Mouse (Mus musculus): Measurements from ENCODE around the gene Sirt3. TPM values are rescaled to one million over a fixed set of nuclear protein-coding genes. Genes with fewer than 3 reads are reported as not detected.
A peak's percentile ranks its signal among the peaks of the same experiment; 100 is the strongest.

Gene Sirt3
- polyA plus RNA-seq (2015; fragmentation: Nextera tagmentation; extraction: Ambion mirVana): 42.3 and 46.8 TPM in 2 replicates

DNA sequence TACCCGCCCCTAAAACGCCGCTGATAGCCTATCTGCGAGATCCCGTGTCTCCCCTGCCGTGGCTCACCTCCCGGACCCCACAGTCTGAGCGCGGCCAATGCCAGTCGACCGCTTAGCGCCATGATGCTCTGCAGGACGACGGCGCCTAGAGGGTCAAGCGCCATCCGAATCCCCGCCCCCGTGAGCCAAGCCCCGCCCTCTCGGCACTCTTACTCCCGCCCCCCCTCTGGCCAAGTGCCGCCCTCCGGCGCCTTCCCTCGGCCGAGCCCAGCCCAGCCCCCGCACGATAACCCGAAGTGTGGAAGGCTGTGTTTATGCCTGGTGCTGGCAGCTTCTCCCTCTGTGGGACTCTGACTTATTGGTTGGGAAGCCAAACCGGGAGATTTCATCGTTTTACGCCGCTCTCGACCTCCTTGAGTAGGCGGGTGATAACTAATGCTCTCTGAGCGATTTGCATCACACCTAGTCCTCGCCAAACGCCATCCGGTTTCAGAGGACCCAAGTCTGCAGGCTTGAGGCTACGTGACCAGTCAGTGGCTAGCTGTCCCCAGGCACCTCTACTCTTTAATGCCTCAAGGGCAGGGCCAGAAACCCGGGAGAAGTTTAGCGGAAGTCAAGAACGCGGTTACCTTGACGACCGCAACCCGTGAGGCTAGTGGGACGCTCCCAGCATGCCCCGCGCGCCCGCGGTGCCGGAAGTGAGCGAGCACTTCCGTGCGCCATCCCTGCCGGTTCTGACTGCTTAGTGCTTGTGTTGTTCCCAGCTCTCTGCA lies at the start of gene Sirt3, which contains the start of gene Psmd13:
Sirt3 (minus strand) TSS at position 614 of the 773 bp plus-strand sequence.
Psmd13 (plus strand) TSS at position 273 of the 773 bp plus-strand sequence.
- Histone ChIP-seq H3K36me3 (peaks cover 35% of the 10 kb centered on the region), H3K4me2 (peak within 1 kb of the TSS; percentile 69), H3K27ac (replicated peaks) (peak within 1 kb of the TSS; percentile 86), H3K9me3 (no peaks in the 10 kb centered on the region), H3K27me3 (no peaks in the 10 kb centered on the region), H3K4me1 (replicated peaks) (peaks cover 26% of the 10 kb centered on the region), H3K9ac (peak within 1 kb of the TSS; percentile 93), H3K4me3 (peak within 1 kb of the TSS; percentile 91)
- peak; percentile 98 for ATAC-seq (ENCODE audit: low read depth)
- WGBS: under 1% methylated on average over 59 of the region's 59 CpGs

DNA sequence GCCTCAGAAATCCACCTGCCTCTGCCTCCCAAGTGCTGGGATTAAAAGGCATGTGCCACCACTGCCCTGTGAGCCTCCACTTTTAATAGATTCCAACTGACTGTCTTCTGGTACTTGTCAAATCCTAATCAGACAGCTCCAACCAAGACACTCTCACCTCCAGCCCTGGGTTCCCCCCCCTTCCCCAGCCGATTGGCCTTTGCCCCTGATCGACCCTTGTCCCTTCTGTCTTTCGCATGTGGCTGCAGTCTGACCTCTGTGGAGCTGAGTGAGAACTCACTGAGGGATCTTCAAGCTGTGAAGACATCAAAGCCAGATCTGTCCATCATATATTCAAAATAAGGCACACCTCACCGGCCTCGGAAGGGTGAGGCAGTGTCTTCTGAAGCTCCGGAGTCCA lies 45.1 kb upstream of the Sirt3 start:
- H3K27me3 ChIP-seq: peaks cover 40% of the 10 kb centered on the region
- no peaks in the 10 kb centered on the region for H3K36me3 ChIP-seq
- no peak overlapping the region for H3K4me2 ChIP-seq
- no peak for ATAC-seq (ENCODE audit: low read depth)
- no peak overlapping the region for H3K4me3 ChIP-seq
- no peak overlapping the region for H3K9ac ChIP-seq
- H3K27ac ChIP-seq (replicated peaks): no peak overlapping the region
- peaks cover 14% of the 10 kb centered on the region for H3K4me1 ChIP-seq (replicated peaks)
- H3K9me3 ChIP-seq: no peaks in the 10 kb centered on the region
- WGBS: 90% methylated on average over 6 of the region's 6 CpGs

DNA sequence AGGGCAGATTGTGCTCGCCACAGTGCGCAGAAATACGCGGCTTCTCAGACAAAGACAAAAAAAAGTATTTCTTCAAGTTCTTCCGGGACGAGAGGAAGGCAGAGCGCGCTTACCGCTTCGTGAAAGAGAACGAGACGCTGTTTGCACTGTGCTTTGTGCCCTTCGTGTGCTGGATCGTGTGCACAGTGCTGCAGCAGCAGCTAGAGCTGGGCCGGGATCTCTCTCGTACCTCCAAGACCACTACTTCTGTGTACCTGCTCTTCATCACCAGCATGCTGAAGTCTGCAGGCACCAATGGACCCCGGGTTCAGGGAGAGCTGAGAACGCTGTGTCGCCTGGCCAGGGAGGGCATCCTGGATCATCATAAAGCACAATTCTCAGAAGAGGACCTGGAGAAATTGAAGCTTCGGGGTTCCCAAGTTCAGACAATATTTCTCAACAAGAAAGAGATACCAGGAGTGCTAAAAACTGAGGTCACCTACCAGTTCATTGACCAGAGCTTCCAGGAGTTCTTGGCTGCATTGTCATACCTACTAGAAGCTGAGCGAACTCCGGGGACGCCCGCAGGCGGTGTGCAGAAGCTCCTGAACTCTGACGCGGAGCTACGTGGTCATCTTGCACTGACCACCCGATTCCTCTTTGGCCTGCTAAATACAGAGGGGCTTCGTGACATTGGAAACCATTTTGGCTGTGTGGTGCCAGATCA lies 41.1 kb upstream of the Sirt3 start:
- H3K27ac ChIP-seq (replicated peaks): no peak overlapping the region
- H3K36me3 ChIP-seq: no peaks in the 10 kb centered on the region
- peaks cover 20% of the 10 kb centered on the region for H3K4me1 ChIP-seq (replicated peaks)
- H3K27me3 ChIP-seq: peaks cover 76% of the 10 kb centered on the region
- peak overlapping the region; percentile 85 for H3K4me2 ChIP-seq
- peak; percentile 40; the same call in 1 of the 2 replicates for ATAC-seq (ENCODE audit: low read depth)
- peak overlapping the region; percentile 58 for H3K9ac ChIP-seq
- WGBS: 22% methylated on average over 30 of the region's 30 CpGs
- no peaks in the 10 kb centered on the region for H3K9me3 ChIP-seq
- peak overlapping the region; percentile 43 for H3K4me3 ChIP-seq

DNA sequence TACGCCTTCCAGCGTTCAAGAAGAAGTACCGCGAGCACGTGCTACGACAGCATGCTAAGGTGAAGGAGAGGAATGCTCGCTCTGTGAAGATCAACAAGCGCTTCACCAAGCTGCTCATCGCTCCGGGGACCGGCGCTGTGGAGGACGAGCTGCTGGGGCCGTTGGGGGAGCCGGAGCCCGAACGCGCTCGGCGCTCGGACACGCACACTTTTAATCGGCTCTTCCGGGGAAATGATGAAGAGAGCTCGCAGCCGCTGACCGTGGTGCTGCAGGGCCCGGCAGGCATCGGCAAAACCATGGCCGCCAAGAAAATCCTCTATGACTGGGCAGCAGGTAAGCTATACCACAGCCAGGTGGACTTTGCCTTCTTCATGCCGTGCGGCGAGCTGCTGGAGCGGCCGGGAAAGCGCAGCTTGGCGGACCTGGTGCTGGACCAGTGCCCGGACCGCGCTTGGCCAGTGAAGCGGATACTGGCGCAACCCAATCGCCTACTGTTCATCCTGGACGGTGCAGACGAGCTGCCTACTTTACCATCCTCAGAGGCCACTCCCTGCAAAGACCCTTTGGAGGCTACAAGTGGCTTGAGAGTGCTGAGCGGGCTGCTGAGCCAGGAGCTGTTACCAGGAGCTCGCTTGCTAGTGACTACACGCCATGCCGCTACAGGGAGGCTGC lies 40.4 kb upstream of the Sirt3 start:
- no peaks in the 10 kb centered on the region for H3K36me3 ChIP-seq
- peaks cover 80% of the 10 kb centered on the region for H3K27me3 ChIP-seq
- WGBS: under 1% methylated on average over 49 of the region's 49 CpGs
- peaks cover 20% of the 10 kb centered on the region for H3K4me1 ChIP-seq (replicated peaks)
- H3K9me3 ChIP-seq: no peaks in the 10 kb centered on the region
- peak overlapping the region; percentile 85 for H3K4me2 ChIP-seq
- no peak overlapping the region for H3K27ac ChIP-seq (replicated peaks)
- peak overlapping the region; percentile 58 for H3K9ac ChIP-seq
- H3K4me3 ChIP-seq: peak overlapping the region; percentile 43
- peak; percentile 71; the same call in 1 of the 2 replicates for ATAC-seq (ENCODE audit: low read depth)

DNA sequence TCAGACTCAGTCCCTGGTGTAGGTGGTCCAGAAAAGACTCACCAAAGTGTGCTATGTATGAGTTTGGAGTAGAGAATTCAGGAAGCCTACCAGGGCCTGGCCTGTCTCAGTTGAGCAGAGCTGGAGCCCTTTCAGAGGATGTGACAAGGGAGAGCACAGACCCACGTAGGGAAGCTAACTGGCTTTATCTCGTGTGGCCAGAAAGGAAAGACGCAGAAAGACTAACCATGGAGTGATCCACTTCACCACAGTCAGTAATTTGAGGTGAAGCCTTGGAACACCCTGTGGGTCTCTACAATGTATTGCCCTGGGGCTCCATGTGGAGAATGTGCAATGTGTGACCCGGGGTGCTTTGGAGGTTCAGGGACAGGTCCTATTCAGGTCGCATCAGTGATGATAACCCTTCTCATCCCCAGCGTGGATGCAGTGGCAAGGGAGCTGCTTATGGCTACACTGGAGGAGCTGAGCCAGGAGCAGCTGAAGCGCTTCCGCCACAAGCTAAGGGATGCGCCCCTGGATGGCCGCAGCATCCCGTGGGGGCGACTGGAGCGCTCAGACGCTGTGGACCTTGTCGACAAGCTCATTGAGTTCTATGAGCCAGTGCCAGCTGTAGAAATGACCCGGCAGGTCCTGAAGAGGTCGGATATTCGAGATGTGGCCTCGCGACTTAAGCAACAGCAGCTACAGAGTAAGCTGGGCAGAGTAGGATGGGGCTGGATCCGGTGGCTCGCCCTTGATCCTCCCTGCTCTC lies 39.3 kb upstream of the Sirt3 start:
- H3K27ac ChIP-seq (replicated peaks): no peak overlapping the region
- H3K4me1 ChIP-seq (replicated peaks): peaks cover 20% of the 10 kb centered on the region
- no peak for ATAC-seq (ENCODE audit: low read depth)
- H3K36me3 ChIP-seq: no peaks in the 10 kb centered on the region
- peak overlapping the region; percentile 43; the same call in 1 of the 2 replicates for H3K4me3 ChIP-seq
- peaks cover 80% of the 10 kb centered on the region for H3K27me3 ChIP-seq
- H3K9ac ChIP-seq: no peak overlapping the region
- H3K9me3 ChIP-seq: no peaks in the 10 kb centered on the region
- 30% methylated on average over 22 of the region's 22 CpGs for WGBS
- H3K4me2 ChIP-seq: peak overlapping the region; percentile 85; the same call in 1 of the 2 replicates

DNA sequence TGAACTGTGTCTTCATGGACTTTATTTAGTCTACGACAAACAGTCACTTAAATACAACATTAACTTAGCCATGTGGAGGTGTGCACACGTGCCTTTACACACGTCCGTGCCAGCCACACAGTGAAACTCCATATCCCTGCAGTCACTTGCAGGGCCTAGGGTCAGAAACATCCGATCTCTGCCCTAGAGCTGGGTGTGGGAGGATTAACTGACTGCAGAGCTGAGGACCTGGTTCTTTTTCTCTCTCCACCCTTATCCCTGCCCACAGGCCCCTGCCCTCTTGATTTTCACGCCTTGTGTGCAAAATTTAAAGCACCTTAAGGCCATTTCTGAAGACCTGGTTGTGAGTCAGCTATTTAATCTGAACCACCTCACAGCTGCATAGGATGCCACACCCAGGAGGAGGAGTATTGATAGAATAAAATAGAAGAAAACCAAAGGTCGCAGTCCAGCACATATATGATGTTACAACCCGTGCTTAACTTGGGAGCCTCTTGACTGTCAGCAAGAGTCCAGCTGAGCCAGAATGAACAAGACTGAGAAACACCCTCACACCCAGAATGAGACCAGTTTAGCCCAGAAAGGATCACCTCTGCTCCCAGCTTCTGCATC lies 38.4 kb upstream of the Sirt3 start, which contains the start of gene Nlrp6:
Nlrp6 (plus strand) TSS at position 485 of the 612 bp plus-strand sequence.
- H3K4me1 ChIP-seq (replicated peaks): peaks cover 20% of the 10 kb centered on the region

DNA sequence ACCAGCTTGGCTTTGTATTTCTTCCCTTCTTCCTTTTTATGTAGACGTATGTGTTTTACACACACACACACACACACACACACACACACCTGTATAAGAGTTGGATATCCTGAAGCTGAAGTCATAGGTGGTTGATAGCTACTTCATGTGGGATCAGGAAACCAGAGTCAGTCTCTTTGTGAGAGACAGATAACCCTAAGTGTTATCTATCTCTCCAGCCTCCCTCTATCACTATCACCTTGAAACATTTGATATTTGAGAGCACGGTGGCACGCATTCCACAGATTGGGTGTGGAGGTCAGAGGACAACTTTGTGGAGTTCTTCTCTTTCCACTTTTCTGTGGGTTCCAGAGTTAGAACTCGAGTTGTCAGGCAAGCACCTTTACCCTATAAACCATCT lies 37.8 kb upstream of the Sirt3 start:
- Histone ChIP-seq H3K4me1 (replicated peaks) (peaks cover 20% of the 10 kb centered on the region), H3K4me3 (no peak overlapping the region), H3K27ac (replicated peaks) (no peak overlapping the region), H3K4me2 (no peak overlapping the region), H3K27me3 (peaks cover 68% of the 10 kb centered on the region), H3K36me3 (no peaks in the 10 kb centered on the region), H3K9ac (no peak overlapping the region), H3K9me3 (no peaks in the 10 kb centered on the region)
- 78% methylated on average over 4 of the region's 4 CpGs for WGBS
- ATAC-seq (ENCODE audit: low read depth): no peak

More for the DNA sequence above, 38.4 kb upstream of the Sirt3 start, which contains the start of gene Nlrp6:
- Histone ChIP-seq H3K9ac (no peak within 1 kb of the TSS), H3K36me3 (no peaks in the 10 kb centered on the region), H3K4me3 (no peak within 1 kb of the TSS), H3K9me3 (no peaks in the 10 kb centered on the region), H3K4me2 (peak within 1 kb of the TSS; percentile 85; the same call in 1 of the 2 replicates), H3K27ac (replicated peaks) (no peak within 1 kb of the TSS), H3K27me3 (peaks cover 74% of the 10 kb centered on the region)
- WGBS: 85% methylated on average over 8 of the region's 8 CpGs
- ATAC-seq (ENCODE audit: low read depth): no peak

DNA sequence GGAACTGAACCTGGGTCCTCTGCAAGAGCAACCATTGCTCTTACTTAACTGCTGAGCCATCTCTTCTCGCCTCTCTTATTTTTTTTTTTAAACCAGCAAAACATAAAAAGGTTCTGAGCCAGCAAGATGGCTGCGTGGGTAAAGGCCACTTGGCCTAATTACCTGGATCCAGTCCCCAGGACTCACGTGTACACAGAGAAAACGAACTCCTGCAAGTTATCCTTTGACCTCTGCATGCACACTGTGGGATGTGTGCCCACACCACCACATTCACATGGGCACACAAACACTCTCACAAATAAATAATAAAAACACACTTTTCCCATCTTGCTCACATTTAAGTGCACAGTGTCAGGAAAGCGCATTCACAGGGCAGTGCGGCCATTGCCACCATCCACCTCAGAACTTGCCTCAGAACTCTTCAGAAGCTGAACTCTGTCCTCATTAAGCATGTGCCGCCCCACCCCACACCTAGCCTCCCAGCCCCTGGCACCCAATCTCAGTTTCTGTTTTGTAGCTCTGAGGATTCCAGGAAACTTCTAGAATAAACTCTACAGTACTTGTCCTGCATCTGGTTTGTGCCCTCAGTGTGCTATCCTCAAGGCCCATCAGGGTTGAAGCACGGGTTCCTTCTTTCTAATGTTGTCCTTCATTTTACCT lies 32.1 kb upstream of the Sirt3 start:
- H3K9me3 ChIP-seq: no peaks in the 10 kb centered on the region
- no peak for ATAC-seq (ENCODE audit: low read depth)
- no peaks in the 10 kb centered on the region for H3K36me3 ChIP-seq
- WGBS: 89% methylated on average over 8 of the region's 8 CpGs
- H3K4me2 ChIP-seq: no peak overlapping the region
- no peak overlapping the region for H3K9ac ChIP-seq
- H3K4me3 ChIP-seq: no peak overlapping the region
- no peak overlapping the region for H3K27ac ChIP-seq (replicated peaks)
- no peaks in the 10 kb centered on the region; the same call in 1 of the 2 replicates for H3K4me1 ChIP-seq (replicated peaks)
- H3K27me3 ChIP-seq: peaks cover 16% of the 10 kb centered on the region

DNA sequence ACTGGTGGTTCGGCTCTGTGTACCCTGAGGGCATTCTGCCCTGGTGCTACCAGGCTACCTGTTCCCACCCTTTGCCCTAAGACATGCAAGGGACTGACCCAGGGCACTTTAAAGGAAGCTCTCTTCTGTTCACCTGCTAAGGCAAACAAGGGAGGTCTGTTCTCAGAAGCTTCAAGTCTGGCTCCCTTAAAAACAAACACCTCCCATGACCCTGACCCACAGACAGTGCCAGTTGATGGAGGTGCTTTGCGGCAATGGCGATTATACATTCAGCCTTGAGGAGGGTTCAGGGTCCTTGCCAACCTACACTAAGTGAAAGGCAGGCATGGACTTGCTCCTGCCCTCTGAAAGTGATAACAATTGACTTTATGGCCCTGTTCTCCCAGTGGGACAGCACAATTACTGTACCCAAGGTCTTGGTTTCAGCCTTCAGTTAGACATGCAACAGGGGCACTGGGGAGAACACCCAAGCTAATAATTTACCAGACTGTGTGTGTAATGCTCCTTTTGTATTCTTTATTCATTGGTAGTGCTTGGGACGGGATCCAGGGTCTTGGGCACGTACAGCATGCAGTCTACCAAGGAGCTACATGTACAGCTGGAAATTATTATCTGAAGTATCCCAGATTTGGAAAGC lies 30.9 kb upstream of the Sirt3 start:
- WGBS: 52% methylated on average over 5 of the region's 5 CpGs
- Histone ChIP-seq H3K9ac (no peak overlapping the region), H3K4me3 (no peak overlapping the region)

DNA sequence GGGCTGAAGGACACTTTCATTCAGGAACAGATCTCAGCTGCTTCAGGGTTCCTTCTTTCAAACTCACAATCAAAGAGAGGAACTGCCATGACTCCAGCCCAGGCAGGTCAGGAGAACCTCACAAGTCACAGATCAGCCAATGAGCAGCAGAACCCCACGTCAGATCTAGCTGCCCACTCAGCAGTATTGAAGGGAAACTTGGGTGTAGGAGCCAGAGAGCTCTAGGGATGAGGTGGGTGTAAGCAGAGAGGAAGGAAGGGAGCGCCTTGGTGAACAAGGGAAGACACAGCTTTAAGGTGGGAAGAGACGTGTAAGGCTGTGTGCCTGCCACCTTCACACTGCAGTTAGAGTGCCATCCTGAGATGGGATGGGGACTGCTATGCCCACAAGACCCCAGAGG lies 30.2 kb upstream of the Sirt3 start:
- Histone ChIP-seq H3K4me1 (replicated peaks) (peaks cover 5% of the 10 kb centered on the region), H3K4me3 (no peak overlapping the region), H3K27ac (replicated peaks) (no peak overlapping the region), H3K9me3 (no peaks in the 10 kb centered on the region), H3K36me3 (no peaks in the 10 kb centered on the region), H3K9ac (no peak overlapping the region), H3K27me3 (peaks cover 6% of the 10 kb centered on the region; the same call in 1 of the 2 replicates), H3K4me2 (no peak overlapping the region)
- 77% methylated on average over 3 of the region's 3 CpGs for WGBS
- no peak for ATAC-seq (ENCODE audit: low read depth)

More for the DNA sequence above, 30.9 kb upstream of the Sirt3 start:
- no peaks in the 10 kb centered on the region for H3K36me3 ChIP-seq
- no peaks in the 10 kb centered on the region for H3K9me3 ChIP-seq
- peaks cover 5% of the 10 kb centered on the region for H3K4me1 ChIP-seq (replicated peaks)
- peaks cover 8% of the 10 kb centered on the region for H3K27me3 ChIP-seq
- H3K27ac ChIP-seq (replicated peaks): no peak overlapping the region
- ATAC-seq (ENCODE audit: low read depth): no peak
- H3K4me2 ChIP-seq: no peak overlapping the region
